Mouse (Mus musculus) liver, embryonic 11.5 days (tissue): ENCODE data around the gene Kcnh4. TPM values are rescaled to one million over a fixed set of nuclear protein-coding genes. Genes with fewer than 3 reads are reported as not detected.

Source experiments
- ATAC-seq: fragments of 200-750 bp; cut with Nextera tagmentation; replicated peaks from 2 replicates; pipeline ENCODE4 v1.8.0; 2017; ENCODE audit warnings: moderate number of reproducible peaks, mild to moderate bottlenecking, moderate TSS enrichment, moderate library complexity; ENCODE audit not compliant: low FRiP score
- DNase-seq: peaks from one replicate; pipeline ENCODE4 v3.0.0-alpha.2; 2017; ENCODE audit warnings: low spot score
- H3K27ac ChIP-seq: fragments of 300-500 bp; sonication (generic); 2 replicates; pipeline ENCODE4 v1.5.1; 2014; ENCODE audit warnings: mild to moderate bottlenecking, low read depth, low read length, control low read depth
- H3K27me3 ChIP-seq: fragments of 300-500 bp; sonication (generic); replicated peaks from 2 replicates; pipeline ENCODE4 v1.6.1; 2014; ENCODE audit warnings: low read length, mixed read lengths; ENCODE audit not compliant: control insufficient read depth, insufficient read depth
- H3K36me3 ChIP-seq: fragments of 300-500 bp; sonication (generic); 2 replicates; pipeline ENCODE4 v1.6.1; 2014; ENCODE audit warnings: mild to moderate bottlenecking, low read length, moderate library complexity, mixed read lengths; ENCODE audit not compliant: control insufficient read depth, insufficient read depth
- H3K4me1 ChIP-seq: fragments of 300-500 bp; sonication (generic); replicated peaks from 2 replicates; pipeline ENCODE4 v1.6.1; 2014; ENCODE audit warnings: low read length, mixed read lengths; ENCODE audit not compliant: control insufficient read depth, insufficient read depth
- H3K4me2 ChIP-seq: fragments of 300-500 bp; sonication (generic); 2 replicates; pipeline ENCODE4 v1.6.1; 2014; ENCODE audit warnings: mild to moderate bottlenecking, control low read depth, moderate library complexity
- H3K4me3 ChIP-seq: fragments of 300-500 bp; sonication (generic); 2 replicates; pipeline ENCODE4 v1.5.1; 2014; ENCODE audit warnings: low read depth, low read length, control low read depth
- H3K9ac ChIP-seq: fragments of 300-500 bp; sonication (generic); 2 replicates; pipeline ENCODE4 v1.6.1; 2014; ENCODE audit warnings: low read depth, low read length, control low read depth
- H3K9me3 ChIP-seq: fragments of 300-500 bp; sonication (generic); 2 replicates; pipeline ENCODE4 v1.6.1; 2016; ENCODE audit warnings: low read length, inconsistent platforms, mixed read lengths; ENCODE audit not compliant: control insufficient read depth
- WGBS: fragments of 180-500 bp; shearing (Covaris S2); extraction: QIAGEN DNeasy Blood & Tissue Kit; methylation state at CpG from one replicate; pipeline ENCODE4 v1.1.7; 2014; 5-methylcytosine and 5-hydroxymethylcytosine counted together
- polyA plus RNA-seq: library from polyadenylated mRNA; unstranded; fragments of >200 nt; fragmentation: Nextera tagmentation; extraction: Ambion mirVana; gene quantifications from 2 replicates; pipeline ENCODE4 v1.2.1, GENCODE M21; 2014

Kcnh4 gene
- polyA plus RNA-seq, 1 experiment from 2014 or later: not detected

- Histone ChIP-seq H3K27ac (no peak overlapping the region), H3K36me3 (no peaks in the 10 kb centered on the region), H3K27me3 (peaks cover 68% of the 10 kb centered on the region), H3K4me3 (no peak overlapping the region), H3K9me3 (no peaks in the 10 kb centered on the region), H3K4me1 (peaks cover 10% of the 10 kb centered on the region), H3K9ac (no peak overlapping the region), H3K4me2 (no peak overlapping the region)
- ATAC-seq (no peak), DNase-seq (no peak)
- 80% methylated on average over 12 of the region's 12 CpGs for WGBS
These were observed 2.2 kb downstream of the Kcnh4 start for GRCm38 (mm10) chr11:100757566-100757965.

- Histone ChIP-seq H3K9me3 (no peaks in the 10 kb centered on the region), H3K27ac (no peak overlapping the region), H3K4me1 (peaks cover 10% of the 10 kb centered on the region), H3K9ac (no peak overlapping the region), H3K4me2 (no peak overlapping the region), H3K36me3 (no peaks in the 10 kb centered on the region), H3K4me3 (no peak overlapping the region), H3K27me3 (peaks cover 73% of the 10 kb centered on the region)
- 53% methylated on average over 6 of the region's 6 CpGs for WGBS
- ATAC-seq (no peak), DNase-seq (no peak)
These were observed 3.3 kb downstream of the Kcnh4 start for GRCm38 (mm10) chr11:100756476-100756875.

- Histone ChIP-seq H3K4me1 (peaks cover 7% of the 10 kb centered on the region), H3K9ac (no peak overlapping the region), H3K27me3 (peaks cover 77% of the 10 kb centered on the region), H3K27ac (no peak overlapping the region), H3K4me2 (no peak overlapping the region), H3K9me3 (no peaks in the 10 kb centered on the region), H3K36me3 (no peaks in the 10 kb centered on the region), H3K4me3 (no peak overlapping the region)
- DNase-seq (no peak), ATAC-seq (no peak)
- 83% methylated on average over 3 of the region's 3 CpGs for WGBS
These were observed 5.1 kb downstream of the Kcnh4 start for GRCm38 (mm10) chr11:100754693-100755057.

GRCm38 (mm10) chr11:100754021-100754692 is 5.6 kb downstream of the Kcnh4 start:
- WGBS: 84% methylated on average over 11 of the region's 12 CpGs
- Histone ChIP-seq H3K27ac (no peak overlapping the region), H3K36me3 (no peaks in the 10 kb centered on the region), H3K4me1 (peaks cover 2% of the 10 kb centered on the region; the same call in 1 of the 2 replicates), H3K9ac (no peak overlapping the region), H3K4me2 (no peak overlapping the region), H3K4me3 (no peak overlapping the region), H3K9me3 (no peaks in the 10 kb centered on the region), H3K27me3 (peaks cover 77% of the 10 kb centered on the region)
- ATAC-seq: no peak
- no peak for DNase-seq

- DNase-seq (no peak), ATAC-seq (no peak)
- H3K36me3 ChIP-seq: no peaks in the 10 kb centered on the region
- no peak overlapping the region for H3K4me3 ChIP-seq
- peaks cover 6% of the 10 kb centered on the region; the same call in 1 of the 2 replicates for H3K4me1 ChIP-seq
- H3K27ac ChIP-seq: no peak overlapping the region
- H3K4me2 ChIP-seq: no peak overlapping the region
- 44% methylated on average over 10 of the region's 10 CpGs for WGBS
- H3K27me3 ChIP-seq: peaks cover 70% of the 10 kb centered on the region
- H3K9me3 ChIP-seq: no peaks in the 10 kb centered on the region
- no peak overlapping the region for H3K9ac ChIP-seq
These were observed 7.4 kb downstream of the Kcnh4 start for GRCm38 (mm10) chr11:100752294-100752693.

- Histone ChIP-seq H3K4me2 (no peak overlapping the region), H3K4me3 (no peak overlapping the region), H3K27ac (no peak overlapping the region), H3K27me3 (peaks cover 63% of the 10 kb centered on the region), H3K9ac (no peak overlapping the region), H3K4me1 (peaks cover 6% of the 10 kb centered on the region; the same call in 1 of the 2 replicates), H3K9me3 (no peaks in the 10 kb centered on the region), H3K36me3 (no peaks in the 10 kb centered on the region)
- WGBS: 75% methylated on average over 16 of the region's 16 CpGs
- no peak for DNase-seq
- ATAC-seq: no peak
These were observed 9.6 kb downstream of the Kcnh4 start for GRCm38 (mm10) chr11:100750127-100750526.

- no peak overlapping the region for H3K9ac ChIP-seq
- H3K36me3 ChIP-seq: no peaks in the 10 kb centered on the region
- no peaks in the 10 kb centered on the region for H3K9me3 ChIP-seq
- H3K4me3 ChIP-seq: no peak overlapping the region
- 30% methylated on average over 25 of the region's 25 CpGs for WGBS
- H3K4me1 ChIP-seq: peaks cover 6% of the 10 kb centered on the region; the same call in 1 of the 2 replicates
- ATAC-seq (no peak), DNase-seq (no peak)
- H3K4me2 ChIP-seq: no peak overlapping the region
- H3K27ac ChIP-seq: no peak overlapping the region
- peaks cover 59% of the 10 kb centered on the region for H3K27me3 ChIP-seq
These were observed 10.3 kb downstream of the Kcnh4 start for GRCm38 (mm10) chr11:100749469-100749868.

- peaks cover 51% of the 10 kb centered on the region for H3K27me3 ChIP-seq
- H3K9me3 ChIP-seq: no peaks in the 10 kb centered on the region
- H3K36me3 ChIP-seq: no peaks in the 10 kb centered on the region
- H3K4me1 ChIP-seq: peaks cover 6% of the 10 kb centered on the region; the same call in 1 of the 2 replicates
- ATAC-seq: no peak
- H3K9ac ChIP-seq: no peak overlapping the region
- 56% methylated on average over 4 of the region's 4 CpGs for WGBS
- H3K4me2 ChIP-seq: no peak overlapping the region
- H3K27ac ChIP-seq: no peak overlapping the region
- no peak for DNase-seq
- no peak overlapping the region for H3K4me3 ChIP-seq
These were observed 11.1 kb downstream of the Kcnh4 start for GRCm38 (mm10) chr11:100748620-100749019.

- Histone ChIP-seq H3K4me2 (no peak overlapping the region), H3K4me1 (peaks cover 6% of the 10 kb centered on the region; the same call in 1 of the 2 replicates), H3K4me3 (no peak overlapping the region), H3K27me3 (peaks cover 41% of the 10 kb centered on the region), H3K9ac (no peak overlapping the region), H3K36me3 (no peaks in the 10 kb centered on the region), H3K9me3 (no peaks in the 10 kb centered on the region), H3K27ac (no peak overlapping the region)
- DNase-seq: no peak
- no peak for ATAC-seq
- 49% methylated on average over 5 of the region's 5 CpGs for WGBS
These were observed 12.6 kb downstream of the Kcnh4 start for GRCm38 (mm10) chr11:100747114-100747513.
